Mouse (Mus musculus) right cerebral cortex, postnatal 10 days (tissue): ENCODE measurements around the gene Esp16.
"Not testable (repeated sequence)": the region's sequence is repeated elsewhere in the genome, so short reads cannot be mapped to it uniquely, and the experiment has no call there.

Experiments used
- DNase-seq, 2 experiments: peaks; one replicate each; pipeline ENCODE4 v3.0.0; 2021; ENCODE audit warnings: low spot score in 2 of 2

Gene Esp16

GRCm38 (mm10) chr17:39535842-39536241, at the start of gene Esp16:
Gene Esp16 (plus strand): TSS chr17:39536142.
- DNase-seq, result not testable (repeated sequence)

DNA sequence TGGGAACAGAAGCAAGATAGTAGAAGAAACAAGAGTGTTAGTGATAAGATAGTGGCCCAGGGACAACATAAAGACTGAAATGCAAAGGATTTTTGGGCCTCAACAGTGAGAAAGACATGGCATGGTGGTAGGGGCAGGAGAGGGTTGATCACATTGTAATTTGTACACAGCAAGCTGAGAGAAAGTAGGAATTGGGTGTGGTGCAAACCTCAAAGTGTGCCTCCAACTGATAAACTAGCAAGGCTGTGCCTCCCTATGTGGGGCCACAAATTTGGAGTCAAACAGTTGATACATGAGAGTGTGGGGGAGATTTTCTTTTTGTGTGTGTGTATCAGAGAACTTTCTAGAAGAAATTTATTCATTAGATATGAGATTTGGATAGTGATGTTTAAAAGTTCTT, 37.9 kb upstream of the Esp16 start:
- not testable (repeated sequence) for DNase-seq
